Mouse (Mus musculus): ENCODE results near the gene Tex47. TPM values are rescaled to one million over a fixed set of nuclear protein-coding genes. Genes with fewer than 3 reads are reported as not detected.

Tex47 gene
- polyA plus RNA-seq (2017; shearing (Covaris generic)) = not detected

DNA sequence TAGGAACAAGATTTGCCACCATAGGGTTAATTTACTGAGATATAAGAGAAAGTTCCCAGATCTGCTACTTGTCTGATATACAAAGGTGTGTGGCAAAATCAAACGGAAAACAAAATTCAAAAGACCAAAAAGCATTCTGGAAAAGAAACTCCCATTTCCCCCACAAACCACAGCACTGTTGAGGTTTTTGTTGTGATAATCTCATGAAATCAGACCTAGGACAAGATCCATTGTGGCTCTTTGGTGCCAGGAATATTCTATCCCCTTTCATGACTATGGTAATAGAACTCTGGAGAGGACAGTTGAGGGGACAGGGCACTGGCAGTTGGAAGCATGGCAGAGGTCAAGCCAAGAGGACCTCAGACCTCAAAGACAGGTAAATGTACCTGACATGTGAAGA, at the start of gene Tex47:
TSS of gene Tex47 (plus strand) at position 301 of the 400 bp plus-strand sequence.
- no peak for ATAC-seq

DNA sequence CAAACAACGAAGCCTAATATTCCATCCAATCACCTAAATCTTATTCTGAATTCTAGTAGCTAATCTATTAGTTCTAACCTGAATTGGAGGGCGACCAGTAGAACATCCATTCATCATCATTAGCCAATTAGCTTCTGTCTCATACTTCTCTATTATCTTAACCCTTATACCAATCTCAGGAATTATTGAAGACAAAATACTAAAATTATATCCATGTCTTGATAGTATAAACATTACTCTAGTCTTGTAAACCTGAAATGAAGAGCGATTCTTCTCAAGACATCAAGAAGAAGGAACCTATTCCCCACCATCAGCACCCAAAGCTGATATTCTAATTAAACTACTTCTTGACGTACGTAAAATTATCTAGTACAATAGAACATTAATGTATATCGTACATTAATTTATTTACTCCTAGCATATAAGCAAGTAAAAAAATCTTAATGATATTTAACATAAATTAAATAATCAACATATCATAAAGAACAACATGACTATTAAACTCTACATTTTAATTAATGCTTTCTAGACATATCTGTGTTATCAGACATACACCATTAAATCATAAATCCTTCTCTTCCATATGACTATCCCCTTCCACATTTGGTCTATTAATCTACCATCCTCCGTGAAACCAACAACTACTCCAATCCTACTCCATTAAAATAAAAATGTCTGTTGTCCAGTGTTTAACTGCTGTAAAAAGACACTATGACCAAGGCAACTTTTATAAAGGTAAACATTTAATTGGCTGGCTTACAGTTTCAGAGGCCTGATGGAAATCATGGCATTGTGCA, 27.1 kb upstream of the Tex47 start:
- peak; percentile 100 for ATAC-seq

DNA sequence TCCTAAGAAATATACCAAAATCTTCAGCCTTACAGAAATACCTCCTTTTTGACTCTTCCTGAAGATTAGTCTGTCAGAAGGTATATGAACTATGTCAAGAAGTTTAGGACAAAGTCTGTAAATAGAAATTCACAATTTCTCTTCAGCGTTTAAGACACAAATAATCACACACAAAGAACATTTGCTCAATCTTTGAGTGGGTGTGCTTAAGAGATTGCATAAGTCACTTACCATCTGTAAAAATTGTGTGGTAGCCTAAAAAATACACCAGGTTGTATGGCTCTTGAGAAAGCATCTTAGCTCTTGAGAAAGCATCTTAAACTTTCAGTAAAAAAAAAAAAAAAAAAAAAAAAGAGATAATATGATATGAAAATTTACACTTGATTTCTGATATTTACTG, 19.6 kb upstream of the Tex47 start:
- no peak for ATAC-seq

DNA sequence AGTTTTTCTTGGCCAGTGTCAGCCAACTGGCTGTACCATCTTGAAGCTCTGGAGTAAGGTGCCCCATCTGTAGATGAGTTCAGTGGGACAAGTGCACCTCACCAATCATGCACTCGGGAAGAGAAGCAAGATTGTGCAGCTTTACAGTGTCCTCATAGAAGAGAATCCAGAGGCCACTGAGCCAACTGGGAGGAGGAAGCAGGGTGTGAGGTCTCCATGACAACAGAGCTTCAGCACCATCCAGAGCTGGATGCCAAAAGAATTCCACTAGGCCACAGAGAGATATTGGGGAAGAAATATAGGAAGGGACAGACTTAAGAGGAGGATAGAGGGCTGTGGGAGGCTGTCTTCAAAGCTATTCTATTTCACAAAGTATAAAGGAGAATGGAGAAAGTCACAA, 950 bp upstream of the Tex47 start:
- no peak for ATAC-seq

DNA sequence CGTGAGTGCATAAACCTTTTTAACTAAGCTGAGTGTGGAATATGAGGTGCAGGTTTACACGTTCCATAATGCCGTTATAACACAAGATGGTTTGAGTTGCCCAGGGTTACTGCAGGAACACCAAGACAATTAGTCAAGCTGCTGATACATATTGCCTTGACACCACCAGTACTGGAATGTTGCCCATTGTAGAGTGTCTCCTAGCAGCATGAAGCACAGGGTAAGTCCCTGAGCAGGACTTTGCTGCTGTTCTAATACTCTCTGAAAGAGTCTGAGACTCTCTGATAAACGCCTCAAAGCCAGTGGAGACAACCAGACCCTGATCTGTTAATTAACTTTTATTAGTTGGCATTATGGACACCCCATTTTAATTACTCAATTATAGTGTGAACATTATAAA, 21.7 kb downstream of the Tex47 start:
- no peak for ATAC-seq

DNA sequence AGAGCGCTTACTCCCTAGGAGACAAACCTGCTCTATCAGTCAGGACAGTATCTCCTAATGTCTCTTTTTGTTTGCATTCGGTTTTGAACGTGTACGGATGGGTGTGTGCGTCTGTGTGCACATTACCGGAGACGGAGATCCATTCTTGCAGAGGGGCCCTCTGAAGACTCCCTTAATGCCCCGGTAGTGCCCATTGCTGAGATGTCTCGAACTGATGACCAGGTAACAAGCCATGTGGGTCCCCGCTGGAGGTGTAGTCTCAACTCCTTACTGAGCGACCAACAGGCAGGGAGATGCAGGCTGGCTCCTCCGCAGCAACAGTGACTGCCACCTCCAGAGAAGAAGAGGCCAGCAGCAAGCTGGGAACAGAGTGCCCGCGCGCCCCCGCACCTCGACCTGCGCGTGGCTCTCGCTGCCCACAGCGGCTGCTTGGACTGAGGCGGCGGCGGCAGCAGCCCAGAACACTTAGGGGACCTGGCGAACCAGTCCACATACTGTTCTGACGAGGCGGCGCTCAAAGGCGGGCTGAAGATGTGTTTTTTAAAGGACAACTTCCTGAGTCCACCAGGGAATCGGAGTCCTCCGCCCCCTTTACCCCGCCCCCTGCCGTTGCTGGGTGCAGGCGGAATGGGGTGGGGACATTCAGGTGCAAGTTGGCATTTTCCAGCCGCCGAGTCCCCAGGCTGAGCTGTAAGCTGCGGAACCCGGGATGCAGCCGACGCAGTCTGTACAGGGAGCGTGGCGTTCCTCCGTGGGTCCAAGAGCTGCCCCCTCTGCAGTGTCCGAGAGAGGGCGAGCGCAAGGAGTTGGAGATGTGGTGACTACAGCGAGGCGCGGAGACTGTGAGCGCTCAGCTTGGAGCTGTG, 40.5 kb downstream of the Tex47 start, which contains the start of gene Zfp804b:
TSS of gene Zfp804b (minus strand) at position 612 of the 866 bp plus-strand sequence.
- ATAC-seq = no peak

DNA sequence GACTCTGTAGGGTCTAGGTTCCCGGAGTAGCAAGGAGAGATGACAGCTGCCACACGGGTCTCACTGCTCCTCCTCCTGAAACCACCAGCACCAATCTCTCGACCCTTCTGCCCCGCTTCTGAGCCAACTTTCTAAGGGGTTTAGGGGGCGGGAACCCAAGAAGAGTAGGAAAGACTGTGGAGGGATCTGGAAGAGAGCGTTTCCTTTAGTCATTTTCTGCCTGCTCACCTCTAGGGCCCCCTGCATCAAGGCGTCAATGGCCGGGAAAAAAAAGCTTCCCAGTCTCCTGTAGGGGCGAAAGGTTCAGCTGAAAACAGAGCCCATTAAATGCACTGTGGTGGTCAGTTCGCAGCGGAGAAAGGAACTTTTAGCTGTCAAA, 41.1 kb downstream of the Tex47 start:
- no peak for ATAC-seq

Other genes starting within 250 kb of the Tex47 start
- not detected for gene Zfp804b, start 40.6 kb downstream of the Tex47 start, polyA plus RNA-seq (2017; shearing (Covaris generic))